Mouse (Mus musculus) heart, adult 2 months (tissue): ENCODE measurements around the gene Lct.

Experiments used
- CTCF ChIP-seq: fragments of 200-600 bp; IDR thresholded peaks from 2 replicates; pipeline ENCODE4 v1.8.1; 2022; ENCODE audit warnings: antibody characterized with exemption, mild to moderate bottlenecking, moderate library complexity
- EP300 ChIP-seq: fragments of 200-500 bp; IDR thresholded peaks from 2 replicates; pipeline ENCODE4 v1.6.1; 2011; ENCODE audit warnings: low read depth, low read length, control low read depth; ENCODE audit not compliant: insufficient read depth

DNA sequence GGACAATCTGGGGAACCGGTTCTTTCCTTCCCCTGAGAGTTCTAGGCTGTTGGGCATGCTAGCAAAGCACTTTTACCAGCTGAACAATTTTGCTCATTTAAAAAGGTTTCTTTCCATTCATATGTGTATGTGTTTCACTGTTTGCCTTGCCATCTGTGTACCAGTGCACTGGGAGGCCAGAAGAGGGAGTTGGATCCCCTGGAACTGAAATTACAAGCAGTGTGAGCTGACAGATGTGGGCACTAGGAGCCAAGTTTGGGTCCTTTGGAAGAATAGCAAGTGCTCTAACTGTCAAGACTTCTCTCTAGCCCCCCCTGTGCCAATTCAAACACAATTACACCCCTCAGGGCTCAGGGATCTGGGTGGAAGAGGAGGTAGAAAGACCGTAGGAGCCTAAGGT is 3.3 kb downstream of the Lct start:
- no peak for TF ChIP-seq EP300
- TF ChIP-seq CTCF, result no peak
